In the genomic region with DNA sequence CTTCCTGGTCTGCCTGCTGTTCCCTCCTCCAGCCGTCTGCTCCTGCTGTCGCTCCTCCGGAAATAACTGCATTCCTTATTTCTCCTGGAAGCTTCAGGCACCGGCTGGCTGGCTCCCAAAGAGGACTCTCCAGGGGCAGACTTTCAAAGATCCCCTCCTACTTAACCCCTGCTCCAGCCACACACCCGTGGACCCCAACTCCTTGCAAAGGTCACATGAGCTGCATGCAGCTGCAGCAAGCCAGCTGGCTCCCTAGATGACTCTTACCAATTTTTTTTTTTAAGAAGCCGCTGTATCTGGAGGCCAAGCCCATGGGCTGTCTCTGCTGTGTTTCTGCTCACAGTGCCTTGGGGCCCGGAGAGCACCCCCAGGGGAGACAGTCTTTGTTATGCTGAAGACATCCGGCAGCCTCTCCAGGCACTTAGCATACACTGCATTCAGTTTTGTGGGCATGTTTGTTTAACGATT, we compare ENCODE assay signal across 8 mouse cellular contexts. TPM values are rescaled to one million over a fixed set of nuclear protein-coding genes. Genes with fewer than 3 reads are reported as not detected.
DNase-seq lines count a peak whose midpoint lies in the region; ATAC-seq and TF ChIP-seq lines count a peak whose summit lies in the region.

No protein-coding gene starts in this region.

- no peak for TF ChIP-seq POLR2A in brain, embryonic 14.5 days (IDR thresholded peaks at IDR 0.05; ENCODE audit: borderline replicate concordance, extremely low read depth, insufficient read depth, insufficient read length, poor library complexity, severe bottlenecking)

- WGBS in liver, postnatal 0 days (ENCODE audit: insufficient replicate concordance): 31% methylated on average over 9 of the region's 9 CpGs
- 25% methylated on average over 9 of the region's 9 CpGs for WGBS in liver, embryonic 11.5 days
- WGBS in heart, embryonic 14.5 days: 7% methylated on average over 9 of the region's 9 CpGs
- 4% methylated on average over 9 of the region's 9 CpGs for WGBS in neural tube, embryonic 11.5 days

- H3K27me3 ChIP-seq in liver, postnatal 0 days (ENCODE audit: insufficient read depth, low read length): no peaks in the 10 kb centered on the region
- H3K27me3 ChIP-seq in liver, embryonic 11.5 days (replicated peaks; ENCODE audit: control insufficient read depth, insufficient read depth, low read length): no peaks in the 10 kb centered on the region; the same call in 1 of the 2 replicates
- H3K27me3 ChIP-seq in heart, embryonic 14.5 days (ENCODE audit: control insufficient read depth, insufficient read depth, low read length): no peaks in the 10 kb centered on the region
- no peaks in the 10 kb centered on the region for H3K27me3 ChIP-seq in neural tube, embryonic 11.5 days (ENCODE audit: control insufficient read depth, insufficient read depth, low read length)

- no peaks in the 10 kb centered on the region for H3K9me3 ChIP-seq in liver, postnatal 0 days (ENCODE audit: low read length)
- H3K9me3 ChIP-seq in liver, embryonic 11.5 days (ENCODE audit: control insufficient read depth, low read length): no peaks in the 10 kb centered on the region
- no peaks in the 10 kb centered on the region for H3K9me3 ChIP-seq in heart, embryonic 14.5 days (ENCODE audit: control insufficient read depth, low read length)
- H3K9me3 ChIP-seq in neural tube, embryonic 11.5 days (ENCODE audit: control insufficient read depth, low read length): no peaks in the 10 kb centered on the region

- H3K4me3 ChIP-seq in liver, postnatal 0 days (ENCODE audit: low read depth, low read length): no peak overlapping the region
- H3K4me3 ChIP-seq in liver, embryonic 11.5 days (ENCODE audit: low read depth, low read length): no peak overlapping the region
- no peak overlapping the region for H3K4me3 ChIP-seq in heart, embryonic 14.5 days (ENCODE audit: control insufficient read depth in 1 of 2, insufficient read depth in 1 of 2, low read depth in 1 of 2, low read length in 2 of 2)
- H3K4me3 ChIP-seq in neural tube, embryonic 11.5 days (ENCODE audit: low read depth, low read length): no peak overlapping the region

- peak; percentile 20; the same call in 1 of the 2 replicates for ATAC-seq in liver, postnatal 0 days
- no peak for ATAC-seq in liver, embryonic 11.5 days (replicated peaks; ENCODE audit: low FRiP score)
- ATAC-seq in heart, embryonic 14.5 days (ENCODE audit: insufficient number of reproducible peaks, insufficient read depth, low FRiP score, low read depth): peak; percentile 8; the same call in 1 of the 2 replicates
- no peak for ATAC-seq in neural tube, embryonic 11.5 days (ENCODE audit: insufficient read depth, low FRiP score, low TSS enrichment)

- peak overlapping the region; percentile 68; the same call in 1 of the 2 replicates for H3K27ac ChIP-seq in liver, postnatal 0 days (ENCODE audit: low read depth)
- H3K27ac ChIP-seq in liver, embryonic 11.5 days (ENCODE audit: low read depth, low read length): no peak overlapping the region
- H3K27ac ChIP-seq in heart, embryonic 14.5 days (replicated peaks in 1 of 2; ENCODE audit: control insufficient read depth in 1 of 2, insufficient read depth in 1 of 2, low read depth in 2 of 2, low read length in 2 of 2): peak overlapping the region; percentile 43 to 56
- no peak overlapping the region for H3K27ac ChIP-seq in neural tube, embryonic 11.5 days (ENCODE audit: low read depth, low read length)

- peak overlapping the region; percentile 16; the same call in 1 of the 2 replicates for H3K4me2 ChIP-seq in liver, postnatal 0 days (ENCODE audit: low read depth, low read length)
- H3K4me2 ChIP-seq in liver, embryonic 11.5 days: no peak overlapping the region
- H3K4me2 ChIP-seq in heart, embryonic 14.5 days (ENCODE audit: low read length): peak overlapping the region; percentile 37
- H3K4me2 ChIP-seq in neural tube, embryonic 11.5 days (ENCODE audit: low read depth): no peak overlapping the region

- no peak for TF ChIP-seq CTCF in liver, postnatal 0 days (IDR thresholded peaks at IDR 0.05; ENCODE audit: low read depth)
- TF ChIP-seq CTCF in brain, embryonic 14.5 days (IDR thresholded peaks at IDR 0.05; ENCODE audit: borderline replicate concordance, extremely low read depth, insufficient read depth, insufficient read length): no peak

- DNase-seq in liver, postnatal 0 days: peak; percentile 44
- no peak for DNase-seq in liver, embryonic 11.5 days (ENCODE audit: low spot score)
- DNase-seq in brain, embryonic 14.5 days (ENCODE audit: low read depth): peak; percentile 72
- DNase-seq in kidney, postnatal 14 days: peak; percentile 68
- peak; percentile 42 for DNase-seq in neural tube, embryonic 11.5 days (ENCODE audit: low spot score)
- peak; percentile 65 for DNase-seq in thymus, postnatal 4 days
- DNase-seq in liver: no peak

- TF ChIP-seq EP300 in liver, postnatal 0 days (IDR thresholded peaks at IDR 0.05; ENCODE audit: low read depth): no peak

- H3K4me1 ChIP-seq in liver, postnatal 0 days (ENCODE audit: insufficient read depth): peaks cover 16% of the 10 kb centered on the region
- H3K4me1 ChIP-seq in liver, embryonic 11.5 days (replicated peaks; ENCODE audit: control insufficient read depth, insufficient read depth, low read length): peaks cover 5% of the 10 kb centered on the region
- H3K4me1 ChIP-seq in heart, embryonic 14.5 days (ENCODE audit: control insufficient read depth in 2 of 2, insufficient read depth in 2 of 2, low read length in 2 of 2): peaks cover 36 to 43% of the 10 kb centered on the region in 2 experiments
- H3K4me1 ChIP-seq in neural tube, embryonic 11.5 days (ENCODE audit: control insufficient read depth, insufficient read depth, low read length): peaks cover 31% of the 10 kb centered on the region

- H3K9ac ChIP-seq in liver, postnatal 0 days (replicated peaks): no peak overlapping the region
- no peak overlapping the region for H3K9ac ChIP-seq in liver, embryonic 11.5 days (ENCODE audit: low read depth, low read length)
- no peak overlapping the region for H3K9ac ChIP-seq in heart, embryonic 14.5 days (ENCODE audit: low read length)
- H3K9ac ChIP-seq in neural tube, embryonic 11.5 days (ENCODE audit: low read length): no peak overlapping the region

- H3K36me3 ChIP-seq in liver, postnatal 0 days (replicated peaks; ENCODE audit: insufficient read depth, low read length): no peaks in the 10 kb centered on the region
- H3K36me3 ChIP-seq in liver, embryonic 11.5 days (ENCODE audit: control insufficient read depth, insufficient read depth, low read length): no peaks in the 10 kb centered on the region
- H3K36me3 ChIP-seq in heart, embryonic 14.5 days (ENCODE audit: control insufficient read depth, insufficient read depth, low read length): no peaks in the 10 kb centered on the region
- no peaks in the 10 kb centered on the region for H3K36me3 ChIP-seq in neural tube, embryonic 11.5 days (ENCODE audit: control insufficient read depth, insufficient read depth, low read length)

RNA-seq across cellular contexts. Expression of a gene that starts 8.9 kb away (rescaled TPM):
- polyA plus RNA-seq in liver, postnatal 0 days (2015; fragmentation: Nextera tagmentation; extraction: Ambion mirVana): 0.16 and 0.19 TPM in 2 replicates
- polyA plus RNA-seq in liver, embryonic 11.5 days (2014; fragmentation: Nextera tagmentation; extraction: Ambion mirVana): 4.8 and 5.0 TPM in 2 replicates
- 9.8 and 11.3 TPM in 2 replicates for polyA plus RNA-seq in brain, embryonic 14.5 days (2012; rRNA removed)
- 2.2 and 2.4 TPM in 2 replicates for polyA plus RNA-seq in heart, embryonic 14.5 days (2014; fragmentation: Nextera tagmentation; extraction: Ambion mirVana)
- 7.4 and 8.4 TPM in 2 replicates for polyA plus RNA-seq in neural tube, embryonic 11.5 days (2014; fragmentation: Nextera tagmentation; extraction: Ambion mirVana)

Comparison
In these comparisons a context has a peak if more than half of its experiments do, and no peak if none do; other contexts are left out.
1. ATAC-seq: peak in liver, postnatal 0 days (single experiment) and heart, embryonic 14.5 days (single experiment); none in liver, embryonic 11.5 days (single experiment) and neural tube, embryonic 11.5 days (single experiment).
2. DNase-seq: peak in liver, postnatal 0 days (single experiment), brain, embryonic 14.5 days (single experiment), kidney, postnatal 14 days (single experiment), neural tube, embryonic 11.5 days (single experiment) and thymus, postnatal 4 days (single experiment); none in liver, embryonic 11.5 days (single experiment) and liver (single experiment).
3. H3K27ac ChIP-seq: peak in liver, postnatal 0 days (single experiment) and heart, embryonic 14.5 days (2 of 2); none in liver, embryonic 11.5 days (single experiment) and neural tube, embryonic 11.5 days (single experiment).
4. H3K4me2 ChIP-seq: peak in liver, postnatal 0 days (single experiment) and heart, embryonic 14.5 days (single experiment); none in liver, embryonic 11.5 days (single experiment) and neural tube, embryonic 11.5 days (single experiment).